Mouse (Mus musculus) Patski (cell line): Measurements from ENCODE around the gene Selenoh. TPM values are rescaled to one million over a fixed set of nuclear protein-coding genes. Genes with fewer than 3 reads are reported as not detected.

ENCODE experiments used
- ATAC-seq: fragments of 100-300 bp; one replicate; pipeline ENCODE4 v1.8.0; 2021
- CTCF ChIA-PET: fragments of 350-600 bp; sonication (Branson Sonifier 250); formaldehyde crosslinking; loops from one replicate; lab custom pipeline; 2022; ENCODE audit warnings: inconsistent platforms; lab: Charles Lee
- POLR2A ChIA-PET: fragments of 350-600 bp; sonication (Branson Sonifier 250); formaldehyde crosslinking; loops from one replicate; lab custom pipeline; 2022; ENCODE audit warnings: antibody characterized with exemption, inconsistent platforms; lab: Charles Lee
- DNase-seq: peaks from one replicate; pipeline ENCODE4 v3.0.0-alpha.2; 2011; ENCODE audit warnings: low read depth, low spot score
- H3K27me3 ChIP-seq: fragments of 371-371 bp; one replicate; pipeline ENCODE4 v1.5.1; 2021
- CTCF ChIP-seq: fragments of 100-300 bp; IDR thresholded peaks from one replicate; pipeline ENCODE4 v1.5.1; 2021
- in situ Hi-C: fragments of 300-500 bp; cut with MboI; formaldehyde crosslinking; loops from 3 replicates; pipeline ENCODE4 v1.11.1; 2018; ENCODE audit warnings: low pct_unique_long_range_greater_than_20kb, mixed read lengths
- polyA plus RNA-seq: library from polyadenylated mRNA; unstranded; gene quantifications from one replicate; pipeline ENCODE4 v1.2.3, GENCODE M21; 2021

Gene Selenoh
- polyA plus RNA-seq, 1 experiment from 2014 or later = 60.4 TPM

DNA sequence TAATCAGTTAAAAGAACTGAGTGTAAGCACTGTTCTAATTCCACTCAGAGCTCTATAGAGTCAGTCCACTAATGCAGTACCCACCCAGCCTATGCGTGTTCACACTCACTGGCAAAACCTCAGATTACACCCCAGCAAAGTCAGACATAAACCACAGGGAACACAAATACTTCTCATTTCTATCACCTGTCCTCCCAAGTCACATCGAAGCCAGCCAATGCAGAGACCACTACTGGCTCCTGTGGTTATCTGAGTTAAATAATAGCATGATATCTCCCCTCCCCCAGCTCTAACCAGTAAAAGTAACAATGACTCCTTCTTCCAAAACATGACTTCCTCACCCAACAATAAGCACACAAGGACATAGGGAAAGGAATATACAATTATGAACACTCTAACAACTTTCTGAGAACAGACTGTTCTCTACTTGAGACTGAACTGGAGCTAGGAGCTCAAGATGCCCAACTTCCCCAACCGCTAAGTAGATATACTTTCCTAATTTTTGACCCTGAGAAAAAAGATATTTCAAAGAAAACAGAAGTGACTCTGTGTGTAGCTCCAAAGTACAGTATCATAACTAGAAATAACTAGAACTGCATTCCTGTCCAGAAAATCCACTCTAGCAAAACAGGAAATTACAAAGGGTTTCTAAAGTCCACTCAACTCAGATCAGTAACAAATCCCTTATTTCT is 47.0 kb downstream of the Selenoh start:
- in situ Hi-C loops = no loop called here
- CTCF ChIA-PET = interaction anchor here (0.8 to 4.0 kb wide), 5 partner anchors 8 to 156 kb away, joined by 3 to 9 read pairs (median 3); no protein-coding TSS in a partner anchor
- TF ChIP-seq CTCF = no peak
- no peaks in the 10 kb centered on the region for H3K27me3 ChIP-seq
- POLR2A ChIA-PET = interaction anchor here (0.7 to 2.2 kb wide), 2 partner anchors 9 to 27 kb away, joined by 3 to 8 read pairs; partner anchors contain the start of gene Ctnnd1
- ATAC-seq = no peak
- no peak for DNase-seq

DNA sequence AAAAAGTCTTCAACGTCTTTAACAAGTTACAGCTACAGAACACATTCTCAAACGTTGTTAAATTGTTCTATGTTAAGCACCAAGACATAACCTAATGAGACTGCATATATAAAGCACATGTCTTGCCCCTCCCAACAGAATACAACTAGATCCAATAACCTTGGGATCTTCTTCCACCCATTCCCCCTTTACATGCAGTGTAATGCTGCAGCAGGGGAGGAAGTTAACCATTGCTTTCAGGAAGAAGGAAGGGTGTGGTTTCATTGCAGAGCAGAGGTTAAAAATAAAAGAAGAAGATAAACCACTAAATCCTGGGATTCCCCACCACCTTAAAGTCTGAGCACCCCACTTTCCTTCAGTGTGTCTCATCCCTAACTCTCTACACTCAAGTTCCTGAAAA is 47.9 kb downstream of the Selenoh start:
- in situ Hi-C loops = no loop called here
- ATAC-seq = no peak
- POLR2A ChIA-PET = interaction anchor here (2.2 kb wide), 1 partner anchor 28 kb away, joined by 8 read pairs; the partner anchor contains the start of gene Ctnnd1
- no peak for DNase-seq
- no peak for TF ChIP-seq CTCF
- CTCF ChIA-PET = interaction anchor here (1.2 to 1.7 kb wide), 3 partner anchors 9 to 39 kb away, joined by 3 to 6 read pairs (median 3); no protein-coding TSS in a partner anchor
- no peaks in the 10 kb centered on the region for H3K27me3 ChIP-seq

DNA sequence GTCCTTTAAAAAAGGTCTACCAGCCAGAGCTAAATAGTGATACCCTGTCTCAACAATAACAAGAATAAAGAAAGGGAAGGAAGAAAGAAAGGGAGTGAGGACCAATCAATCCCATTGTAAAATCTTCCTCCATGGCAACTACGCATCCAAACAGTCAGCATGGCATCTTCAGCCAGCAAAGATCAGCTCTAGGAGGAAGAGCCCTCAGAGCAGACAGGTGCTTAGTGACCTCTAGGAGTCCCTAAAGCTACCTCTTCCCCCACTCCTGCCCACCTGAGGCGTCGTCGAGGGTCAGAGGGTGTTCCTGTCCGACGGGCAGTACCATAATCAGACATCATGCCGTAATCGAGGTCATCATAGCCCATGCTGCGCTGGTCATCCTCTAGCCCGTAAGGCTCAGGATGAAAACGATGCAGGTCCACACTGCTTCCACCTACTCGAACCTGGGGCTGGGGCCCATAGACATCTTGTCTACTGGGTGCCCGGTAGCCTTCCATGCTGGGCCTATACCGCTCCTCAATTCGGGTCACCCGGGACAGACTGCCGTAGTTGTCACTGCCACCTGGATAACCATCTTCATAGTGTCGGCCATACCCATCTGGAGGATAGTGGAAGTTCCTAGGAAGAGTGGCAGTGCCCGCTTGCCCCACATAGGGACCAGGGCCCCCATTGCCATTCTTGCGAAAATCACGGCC is 50.8 kb downstream of the Selenoh start:
- TF ChIP-seq CTCF = no peak
- POLR2A ChIA-PET = no interaction called here
- in situ Hi-C loops = loop anchor here (5.0 kb wide), 1 partner anchor 33 kb away; the partner anchor contains the start of gene Ctnnd1
- ATAC-seq = no peak
- DNase-seq = no peak
- H3K27me3 ChIP-seq = no peaks in the 10 kb centered on the region
- CTCF ChIA-PET = interaction anchor here (0.9 to 5.1 kb wide), 5 partner anchors 13 to 42 kb away, joined by 3 to 77 read pairs (median 17); partner anchors contain the start of gene Ctnnd1

Other genes starting within 250 kb of the Selenoh start
- not detected for gene Calcrl, start 245.4 kb downstream of the Selenoh start, polyA plus RNA-seq
- gene Tfpi, start 194.0 kb downstream of the Selenoh start, polyA plus RNA-seq = 26.3 TPM
- gene Ctnnd1, start 20.0 kb downstream of the Selenoh start, polyA plus RNA-seq = 102 TPM
- 0.10 TPM for gene Btbd18, start 11.7 kb downstream of the Selenoh start, polyA plus RNA-seq
- gene Gm28635, start 7.3 kb upstream of the Selenoh start, polyA plus RNA-seq = not detected
- gene Med19, start 7.6 kb upstream of the Selenoh start, polyA plus RNA-seq = 30.6 TPM
- gene Tmx2, start 8.4 kb upstream of the Selenoh start, polyA plus RNA-seq = 244 TPM
- gene Zdhhc5, start 44.4 kb upstream of the Selenoh start, polyA plus RNA-seq = 65.0 TPM
- 11.9 TPM for gene Clp1, start 56.6 kb upstream of the Selenoh start, polyA plus RNA-seq
- 11.6 TPM for gene Ypel4, start 63.3 kb upstream of the Selenoh start, polyA plus RNA-seq
- 3.1 TPM for gene Gm19426, start 72.9 kb upstream of the Selenoh start, polyA plus RNA-seq
- gene Serping1, start 104.7 kb upstream of the Selenoh start, polyA plus RNA-seq = 0.14 TPM
- gene Ube2l6, start 128.1 kb upstream of the Selenoh start, polyA plus RNA-seq = 4.7 TPM
- gene Smtnl1, start 151.9 kb upstream of the Selenoh start, polyA plus RNA-seq = not detected
- 56.5 TPM for gene Timm10, start 156.2 kb upstream of the Selenoh start, polyA plus RNA-seq
- gene Slc43a1, start 168.1 kb upstream of the Selenoh start, polyA plus RNA-seq = 0.22 TPM
- 0.82 TPM for gene Rtn4rl2, start 215.9 kb upstream of the Selenoh start, polyA plus RNA-seq